Mouse (Mus musculus) hindbrain, embryonic 12.5 days (tissue): ENCODE data around the gene Git2. TPM values are rescaled to one million over a fixed set of nuclear protein-coding genes. Genes with fewer than 3 reads are reported as not detected.

Experiments
- ATAC-seq: fragments of 200-750 bp; cut with Nextera tagmentation; 2 replicates; pipeline ENCODE4 v1.8.0; 2017; ENCODE audit warnings: moderate TSS enrichment; ENCODE audit not compliant: low FRiP score
- H3K27ac ChIP-seq: fragments of 300-500 bp; sonication (generic); 2 replicates; pipeline ENCODE4 v1.5.1; 2016; ENCODE audit warnings: mild to moderate bottlenecking
- H3K27me3 ChIP-seq: fragments of 300-500 bp; sonication (generic); 2 replicates; pipeline ENCODE4 v1.6.1; 2016; ENCODE audit warnings: mild to moderate bottlenecking
- H3K36me3 ChIP-seq: fragments of 300-500 bp; sonication (generic); 2 replicates; pipeline ENCODE4 v1.6.1; 2016; ENCODE audit warnings: mild to moderate bottlenecking
- H3K4me1 ChIP-seq: fragments of 300-500 bp; sonication (generic); 2 replicates; pipeline ENCODE4 v1.6.1; 2016
- H3K4me2 ChIP-seq: fragments of 300-500 bp; sonication (generic); replicated peaks from 2 replicates; pipeline ENCODE4 v1.6.1; 2016; ENCODE audit warnings: mild to moderate bottlenecking
- H3K4me3 ChIP-seq: fragments of 300-500 bp; sonication (generic); 2 replicates; pipeline ENCODE4 v1.5.1; 2016; ENCODE audit warnings: mild to moderate bottlenecking
- H3K9ac ChIP-seq: fragments of 300-500 bp; sonication (generic); 2 replicates; pipeline ENCODE4 v1.6.1; 2016; ENCODE audit warnings: mild to moderate bottlenecking, moderate library complexity
- H3K9me3 ChIP-seq: fragments of 300-500 bp; sonication (generic); replicated peaks from 2 replicates; pipeline ENCODE4 v1.6.1; 2016; ENCODE audit warnings: mild to moderate bottlenecking
- WGBS: fragments of 180-500 bp; shearing (Covaris S2); methylation state at CpG from one replicate; pipeline ENCODE4 v1.1.7; 2016; 5-methylcytosine and 5-hydroxymethylcytosine counted together
- polyA plus RNA-seq: library from polyadenylated mRNA; unstranded; fragments of >200 nt; fragmentation: Nextera tagmentation; extraction: Ambion mirVana; gene quantifications from 2 replicates; pipeline ENCODE4 v1.2.1, GENCODE M21; 2016

Git2 gene
- polyA plus RNA-seq, 1 experiment from 2014 or later, result 47.2 TPM

- Histone ChIP-seq H3K4me2 (no peak overlapping the region), H3K36me3 (peaks cover 52% of the 10 kb centered on the region), H3K4me1 (peaks cover 24% of the 10 kb centered on the region), H3K9ac (no peak overlapping the region), H3K9me3 (no peaks in the 10 kb centered on the region), H3K27ac (no peak overlapping the region; the same call in 1 of the 2 replicates), H3K4me3 (no peak overlapping the region), H3K27me3 (no peaks in the 10 kb centered on the region)
- WGBS, result 43% methylated on average over 9 of the region's 9 CpGs
- no peak for ATAC-seq
Observed at GRCm38 (mm10) chr5:114807063-114807462, 31.7 kb upstream of the Git2 start.

GRCm38 (mm10) chr5:114806636-114807035, 31.3 kb upstream of the Git2 start:
- ATAC-seq, result no peak
- Histone ChIP-seq H3K4me1 (peaks cover 23% of the 10 kb centered on the region), H3K9ac (no peak overlapping the region), H3K27me3 (no peaks in the 10 kb centered on the region), H3K4me2 (no peak overlapping the region), H3K27ac (no peak overlapping the region), H3K9me3 (no peaks in the 10 kb centered on the region), H3K36me3 (peaks cover 56% of the 10 kb centered on the region), H3K4me3 (no peak overlapping the region)
- 81% methylated on average over 8 of the region's 8 CpGs for WGBS

- Histone ChIP-seq H3K36me3 (peaks cover 62% of the 10 kb centered on the region), H3K9me3 (no peaks in the 10 kb centered on the region), H3K9ac (no peak overlapping the region), H3K27ac (no peak overlapping the region), H3K4me3 (no peak overlapping the region), H3K4me2 (no peak overlapping the region), H3K4me1 (peaks cover 22% of the 10 kb centered on the region), H3K27me3 (no peaks in the 10 kb centered on the region)
- ATAC-seq, result no peak
- WGBS, result 77% methylated on average over 15 of the region's 15 CpGs
Observed at GRCm38 (mm10) chr5:114805436-114806350, 30.4 kb upstream of the Git2 start.

GRCm38 (mm10) chr5:114804958-114805357, 29.6 kb upstream of the Git2 start:
- peaks cover 22% of the 10 kb centered on the region for H3K4me1 ChIP-seq
- H3K36me3 ChIP-seq, result peaks cover 69% of the 10 kb centered on the region
- H3K9me3 ChIP-seq, result no peaks in the 10 kb centered on the region
- ATAC-seq, result 0 out of 2 replicates have a peak, but pooled peaks have one; percentile 42
- H3K27me3 ChIP-seq, result no peaks in the 10 kb centered on the region
- H3K4me3 ChIP-seq, result no peak overlapping the region
- no peak overlapping the region for H3K4me2 ChIP-seq
- 39% methylated on average over 3 of the region's 3 CpGs for WGBS
- no peak overlapping the region for H3K9ac ChIP-seq
- H3K27ac ChIP-seq, result peak overlapping the region; percentile 35; the same call in 1 of the 2 replicates

- H3K27ac ChIP-seq, result peak overlapping the region; percentile 35; the same call in 1 of the 2 replicates
- H3K4me2 ChIP-seq, result no peak overlapping the region
- H3K4me3 ChIP-seq, result no peak overlapping the region
- H3K9ac ChIP-seq, result no peak overlapping the region
- H3K27me3 ChIP-seq, result no peaks in the 10 kb centered on the region
- peaks cover 75% of the 10 kb centered on the region for H3K36me3 ChIP-seq
- ATAC-seq, result no peak
- 86% methylated on average over 13 of the region's 13 CpGs for WGBS
- peaks cover 16% of the 10 kb centered on the region for H3K4me1 ChIP-seq
- no peaks in the 10 kb centered on the region for H3K9me3 ChIP-seq
Observed at GRCm38 (mm10) chr5:114804335-114804734, 29.0 kb upstream of the Git2 start.

GRCm38 (mm10) chr5:114803231-114803630, 27.9 kb upstream of the Git2 start:
- no peak overlapping the region for H3K4me3 ChIP-seq
- H3K27me3 ChIP-seq, result no peaks in the 10 kb centered on the region
- H3K36me3 ChIP-seq, result peaks cover 75% of the 10 kb centered on the region
- H3K9me3 ChIP-seq, result no peaks in the 10 kb centered on the region
- ATAC-seq, result no peak
- WGBS, result 92% methylated on average over 13 of the region's 13 CpGs
- H3K9ac ChIP-seq, result no peak overlapping the region
- no peak overlapping the region for H3K4me2 ChIP-seq
- H3K4me1 ChIP-seq, result peaks cover 12% of the 10 kb centered on the region
- H3K27ac ChIP-seq, result no peak overlapping the region

GRCm38 (mm10) chr5:114801841-114802240, 26.5 kb upstream of the Git2 start:
- Histone ChIP-seq H3K9ac (no peak overlapping the region), H3K27me3 (no peaks in the 10 kb centered on the region), H3K36me3 (peaks cover 79% of the 10 kb centered on the region), H3K4me3 (no peak overlapping the region), H3K4me2 (no peak overlapping the region), H3K27ac (no peak overlapping the region), H3K9me3 (no peaks in the 10 kb centered on the region), H3K4me1 (peaks cover 11% of the 10 kb centered on the region)
- ATAC-seq, result no peak
- WGBS, result 82% methylated on average over 6 of the region's 6 CpGs

- no peaks in the 10 kb centered on the region for H3K27me3 ChIP-seq
- no peaks in the 10 kb centered on the region for H3K9me3 ChIP-seq
- peaks cover 73% of the 10 kb centered on the region for H3K36me3 ChIP-seq
- H3K4me1 ChIP-seq, result peaks cover 19% of the 10 kb centered on the region
- no peak overlapping the region for H3K4me2 ChIP-seq
- ATAC-seq, result no peak
- no peak overlapping the region for H3K27ac ChIP-seq
- no peak overlapping the region for H3K4me3 ChIP-seq
- WGBS, result 17% methylated on average over 8 of the region's 8 CpGs
- H3K9ac ChIP-seq, result no peak overlapping the region
Observed at GRCm38 (mm10) chr5:114801049-114801448, 25.7 kb upstream of the Git2 start.

GRCm38 (mm10) chr5:114799848-114800247, 24.5 kb upstream of the Git2 start:
- H3K4me1 ChIP-seq, result peaks cover 26% of the 10 kb centered on the region
- H3K27ac ChIP-seq, result no peak overlapping the region
- no peaks in the 10 kb centered on the region for H3K9me3 ChIP-seq
- no peak overlapping the region for H3K4me3 ChIP-seq
- no peak for ATAC-seq
- WGBS, result 89% methylated on average over 11 of the region's 11 CpGs
- H3K4me2 ChIP-seq, result no peak overlapping the region
- H3K9ac ChIP-seq, result no peak overlapping the region
- H3K27me3 ChIP-seq, result no peaks in the 10 kb centered on the region
- H3K36me3 ChIP-seq, result peaks cover 71% of the 10 kb centered on the region

GRCm38 (mm10) chr5:114797253-114797652, 21.9 kb upstream of the Git2 start:
- no peak for ATAC-seq
- no peak overlapping the region for H3K9ac ChIP-seq
- no peaks in the 10 kb centered on the region for H3K27me3 ChIP-seq
- WGBS, result 91% methylated on average over 8 of the region's 8 CpGs
- H3K9me3 ChIP-seq, result no peaks in the 10 kb centered on the region
- H3K27ac ChIP-seq, result no peak overlapping the region
- H3K4me1 ChIP-seq, result peaks cover 38% of the 10 kb centered on the region
- peak overlapping the region; percentile 69 for H3K4me2 ChIP-seq
- no peak overlapping the region for H3K4me3 ChIP-seq
- H3K36me3 ChIP-seq, result peaks cover 65% of the 10 kb centered on the region

- H3K4me2 ChIP-seq, result peak overlapping the region; percentile 69
- peak overlapping the region; percentile 35 for H3K4me3 ChIP-seq
- peak overlapping the region; percentile 79 for H3K27ac ChIP-seq
- peaks cover 38% of the 10 kb centered on the region for H3K4me1 ChIP-seq
- H3K27me3 ChIP-seq, result no peaks in the 10 kb centered on the region
- peaks cover 65% of the 10 kb centered on the region for H3K36me3 ChIP-seq
- peak; percentile 68 for ATAC-seq
- no peaks in the 10 kb centered on the region for H3K9me3 ChIP-seq
- H3K9ac ChIP-seq, result peak overlapping the region; percentile 56
- 4% methylated on average over 40 of the region's 40 CpGs for WGBS
Observed at GRCm38 (mm10) chr5:114796299-114797012, 21.1 kb upstream of the Git2 start.

GRCm38 (mm10) chr5:114795653-114796052, 20.3 kb upstream of the Git2 start:
- no peak overlapping the region for H3K4me2 ChIP-seq
- no peaks in the 10 kb centered on the region for H3K27me3 ChIP-seq
- no peak overlapping the region for H3K4me3 ChIP-seq
- WGBS, result 55% methylated on average over 9 of the region's 9 CpGs
- peaks cover 69% of the 10 kb centered on the region for H3K36me3 ChIP-seq
- peaks cover 33% of the 10 kb centered on the region for H3K4me1 ChIP-seq
- H3K9ac ChIP-seq, result no peak overlapping the region; the same call in 1 of the 2 replicates
- no peak overlapping the region for H3K27ac ChIP-seq
- no peaks in the 10 kb centered on the region for H3K9me3 ChIP-seq
- ATAC-seq, result no peak
